Comparison of ENCODE assay signal across 24 mouse cellular contexts in the genomic region with DNA sequence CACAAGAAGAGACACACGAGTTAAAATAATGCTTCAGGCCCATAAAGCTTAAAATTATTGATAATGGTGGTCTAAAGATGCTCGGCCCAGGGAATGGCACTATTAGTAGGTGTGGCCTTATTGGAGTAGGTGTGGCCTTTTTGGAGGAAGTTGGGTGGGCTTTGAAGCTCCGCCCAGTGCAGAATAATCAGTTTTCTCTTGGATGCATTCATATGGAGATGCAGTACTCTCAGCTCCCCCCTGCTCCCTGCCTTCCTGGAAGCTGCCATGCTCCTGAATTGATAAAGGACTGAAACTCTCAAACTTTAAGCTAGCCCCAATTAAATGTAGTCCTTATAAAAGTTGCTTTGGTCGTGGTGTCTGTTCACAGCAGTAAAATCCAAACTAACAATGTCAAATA.
"Had no signal": no experiment of that assay in that cellular context is flagged by ENCODE, and none has a peak within 500 bp of the region (broad histone marks: within the 10 kb centered on the region; RNA-seq: fewer than 3 reads in every experiment).

No protein-coding gene starts in this region.

- DNase-seq: gastrocnemius, postnatal 14 days; gastrocnemius, postnatal 36 days; heart, adult 2 months; heart, postnatal 14 days; heart, postnatal 36 days; kidney, adult 11 months; kidney, adult 2 months; kidney, adult 9 months; kidney, postnatal 14 days; kidney, postnatal 36 days; layer of hippocampus, adult 9-11 months; layer of hippocampus, postnatal 36 days; left cerebral cortex, postnatal 4 days had no signal

- H3K4me3 ChIP-seq: heart, adult 2 months; heart, embryonic 13.5 days; heart, embryonic 15.5 days; hindbrain, embryonic 13.5 days; hindbrain, embryonic 15.5 days; kidney, embryonic 15.5 days; limb, embryonic 13.5 days; limb, embryonic 15.5 days; liver, embryonic 12.5 days had no signal

- H3K9me3 ChIP-seq: heart, embryonic 13.5 days; heart, embryonic 15.5 days; hindbrain, embryonic 15.5 days; kidney, embryonic 15.5 days; limb, embryonic 13.5 days; limb, embryonic 15.5 days had no signal

- H3K27me3 ChIP-seq: heart, embryonic 13.5 days; heart, embryonic 15.5 days; hindbrain, embryonic 13.5 days; hindbrain, embryonic 15.5 days; kidney, embryonic 15.5 days; limb, embryonic 13.5 days; limb, embryonic 15.5 days; liver, embryonic 12.5 days had no signal

- H3K27ac ChIP-seq: heart, adult 2 months; heart, embryonic 13.5 days; heart, embryonic 15.5 days; hindbrain, embryonic 13.5 days; hindbrain, embryonic 15.5 days; hindbrain, postnatal 0 days; kidney, embryonic 15.5 days; kidney, postnatal 0 days; limb, embryonic 13.5 days; limb, embryonic 15.5 days; liver, embryonic 12.5 days; liver, embryonic 14.5 days had no signal

- H3K9ac ChIP-seq: heart, embryonic 13.5 days; heart, embryonic 15.5 days; hindbrain, embryonic 13.5 days; hindbrain, embryonic 15.5 days; kidney, embryonic 15.5 days; limb, embryonic 13.5 days; limb, embryonic 15.5 days; liver, embryonic 12.5 days; liver, embryonic 14.5 days had no signal
